Mouse (Mus musculus) liver, adult 2 months (tissue): ENCODE measurements around the gene Babam2. TPM values are rescaled to one million over a fixed set of nuclear protein-coding genes. Genes with fewer than 3 reads are reported as not detected.

Source experiments
- DNase-seq: peaks from one replicate; pipeline ENCODE4 v3.0.0-alpha.2; 2011; ENCODE audit warnings: low read depth, low spot score; ENCODE audit errors: extremely low read depth
- H3K27ac ChIP-seq: fragments of 200-500 bp; replicated peaks from 2 replicates; pipeline ENCODE4 v1.5.1; 2012; ENCODE audit warnings: low read depth, mild to moderate bottlenecking, control low read depth, inconsistent platforms, low read length; ENCODE audit not compliant: insufficient read depth
- H3K27me3 ChIP-seq: fragments of 200-500 bp; 2 replicates; pipeline ENCODE4 v1.6.1; 2012; ENCODE audit warnings: mild to moderate bottlenecking, moderate library complexity, low read length, inconsistent platforms; ENCODE audit not compliant: control insufficient read depth, insufficient read depth
- H3K36me3 ChIP-seq: fragments of 200-500 bp; 2 replicates; pipeline ENCODE4 v1.6.1; 2012; ENCODE audit warnings: low read length, inconsistent platforms; ENCODE audit not compliant: control insufficient read depth, insufficient read depth
- H3K4me1 ChIP-seq: fragments of 200-500 bp; 2 replicates; pipeline ENCODE4 v1.6.1; 2011; ENCODE audit warnings: low read length; ENCODE audit not compliant: control insufficient read depth, insufficient read depth
- H3K4me3 ChIP-seq: fragments of 200-500 bp; 2 replicates; pipeline ENCODE4 v1.5.1; 2011; ENCODE audit warnings: low read depth, mild to moderate bottlenecking, control low read depth, low read length, moderate library complexity; ENCODE audit not compliant: insufficient read depth
- H3K79me2 ChIP-seq: fragments of 200-500 bp; 2 replicates; pipeline ENCODE4 v1.6.1; 2012; ENCODE audit warnings: inconsistent platforms, mild to moderate bottlenecking, low read length, moderate library complexity; ENCODE audit not compliant: control insufficient read depth, insufficient read depth
- H3K9ac ChIP-seq: fragments of 200-500 bp; 2 replicates; pipeline ENCODE4 v1.6.1; 2012; ENCODE audit warnings: low read depth, mild to moderate bottlenecking, control low read depth, inconsistent platforms, low read length
- CTCF ChIP-seq: fragments of 200-500 bp; IDR thresholded peaks from 2 replicates; pipeline ENCODE4 v1.5.1; 2011; ENCODE audit warnings: low read depth, low read length, control low read depth
- POLR2A ChIP-seq: fragments of 200-500 bp; IDR thresholded peaks from 2 replicates; pipeline ENCODE4 v1.6.1; 2011; ENCODE audit warnings: low read length, control low read depth; ENCODE audit not compliant: insufficient read depth; ENCODE audit errors: extremely low read depth
- WGBS: fragments of 180-500 bp; shearing (Covaris S2); methylation state at CpG from one replicate; pipeline ENCODE4 v1.1.7; 2018; 5-methylcytosine and 5-hydroxymethylcytosine counted together
- polyA plus RNA-seq: library from polyadenylated mRNA; depleted of rRNA; stranded (reverse); fragments of >200 nt; gene quantifications from 2 replicates; pipeline ENCODE4 v1.2.3, GENCODE M21; 2012
- total RNA-seq: library from RNA; depleted of rRNA; stranded (reverse); fragments of >200 nt; gene quantifications from 2 replicates; pipeline ENCODE4 v1.2.3, GENCODE M21; 2014

Gene Babam2
- total and polyA plus RNA-seq, 2 experiments, result 18.9 to 20.1 TPM

DNA sequence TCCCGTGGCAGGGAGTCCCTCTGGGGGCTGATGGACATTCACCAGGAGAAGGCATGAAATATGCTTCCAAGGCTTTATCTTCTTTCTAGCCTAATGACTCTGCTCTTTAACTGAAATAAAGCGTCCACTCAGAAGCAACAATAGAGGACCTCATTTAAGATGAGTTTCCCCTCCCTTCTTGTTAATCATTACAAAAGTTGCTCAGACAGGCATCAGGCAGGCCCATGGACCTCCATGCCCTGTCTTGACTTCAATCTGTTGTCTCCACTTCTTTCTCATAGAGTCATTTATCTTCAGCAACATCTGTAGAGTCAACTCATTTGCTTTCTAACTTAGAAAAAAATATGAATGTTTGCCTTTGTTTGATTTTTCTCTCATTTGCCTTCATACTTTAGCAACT is 166.6 kb downstream of the Babam2 start:
- TF ChIP-seq CTCF (no peak), POLR2A (no peak)
- Histone ChIP-seq H3K27me3 (no peaks in the 10 kb centered on the region), H3K4me3 (no peak overlapping the region), H3K9ac (no peak overlapping the region), H3K27ac (no peak overlapping the region), H3K36me3 (no peaks in the 10 kb centered on the region), H3K4me1 (no peaks in the 10 kb centered on the region; the same call in 1 of the 2 replicates), H3K79me2 (no peaks in the 10 kb centered on the region)
- no peak for DNase-seq
- WGBS, result 70% methylated on average over 2 of the region's 2 CpGs

DNA sequence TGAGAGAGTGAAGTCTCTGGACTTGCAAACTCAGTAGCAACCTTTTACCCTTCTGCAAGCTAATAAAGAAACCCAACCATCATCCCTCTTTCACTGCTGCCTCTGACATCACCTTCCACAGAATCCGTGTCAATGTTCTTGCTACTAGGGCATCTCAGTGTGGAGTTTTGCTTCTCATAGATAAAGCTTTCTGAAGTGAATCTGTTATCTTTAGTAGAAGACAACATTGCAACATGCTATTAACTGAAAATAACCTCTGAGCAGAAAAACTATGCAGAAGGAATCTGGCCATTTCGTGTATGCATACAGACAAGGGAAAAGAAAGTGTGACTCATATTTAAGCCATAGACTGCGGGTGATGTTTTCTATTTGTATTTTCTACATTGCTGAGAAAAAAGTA is 168.6 kb downstream of the Babam2 start:
- WGBS, result 79% methylated on average over 3 of the region's 3 CpGs
- TF ChIP-seq CTCF, result no peak
- no peak for TF ChIP-seq POLR2A
- H3K36me3 ChIP-seq, result no peaks in the 10 kb centered on the region
- H3K27me3 ChIP-seq, result no peaks in the 10 kb centered on the region
- no peak overlapping the region for H3K9ac ChIP-seq
- no peak overlapping the region for H3K4me3 ChIP-seq
- no peaks in the 10 kb centered on the region for H3K79me2 ChIP-seq
- H3K27ac ChIP-seq, result no peak overlapping the region
- no peak for DNase-seq
- no peaks in the 10 kb centered on the region; the same call in 1 of the 2 replicates for H3K4me1 ChIP-seq

DNA sequence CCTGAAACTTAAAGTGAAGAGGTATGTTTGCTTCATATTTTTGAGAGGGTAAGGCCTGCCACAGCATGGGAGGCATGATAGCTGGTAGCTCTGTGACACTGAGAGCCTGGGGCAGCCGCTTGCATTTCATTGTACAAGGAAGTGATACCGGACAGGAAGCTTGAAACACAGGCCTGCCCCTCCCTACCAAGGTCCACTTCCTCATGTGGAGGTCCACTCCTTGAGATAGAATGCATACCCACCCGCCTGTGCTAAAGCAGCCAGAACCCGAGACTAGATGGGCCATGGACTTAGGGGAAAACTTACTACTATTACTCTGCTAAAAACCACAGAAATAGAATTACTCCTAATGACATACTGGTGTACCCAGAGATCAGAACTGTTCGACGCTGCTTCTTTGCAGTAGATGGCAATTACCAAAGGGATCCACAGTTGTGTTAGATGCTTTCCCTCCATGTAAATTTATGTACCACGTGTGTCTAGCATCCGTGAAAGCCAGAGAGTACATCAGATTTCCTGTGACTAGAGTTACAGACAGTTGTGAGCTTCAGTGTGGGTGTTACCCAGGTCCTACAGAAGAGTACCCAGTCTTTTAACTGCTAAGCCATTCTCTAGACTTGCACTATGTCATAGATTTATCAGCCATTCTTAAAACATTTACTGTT is 173.5 kb downstream of the Babam2 start:
- WGBS, result 78% methylated on average over 8 of the region's 8 CpGs
- TF ChIP-seq POLR2A, result no peak
- TF ChIP-seq CTCF, result no peak
- H3K36me3 ChIP-seq, result no peaks in the 10 kb centered on the region
- no peaks in the 10 kb centered on the region for H3K4me1 ChIP-seq
- DNase-seq, result peak; percentile 24
- H3K27me3 ChIP-seq, result no peaks in the 10 kb centered on the region
- H3K79me2 ChIP-seq, result no peaks in the 10 kb centered on the region
- no peak overlapping the region for H3K4me3 ChIP-seq
- H3K27ac ChIP-seq, result no peak overlapping the region
- H3K9ac ChIP-seq, result no peak overlapping the region

DNA sequence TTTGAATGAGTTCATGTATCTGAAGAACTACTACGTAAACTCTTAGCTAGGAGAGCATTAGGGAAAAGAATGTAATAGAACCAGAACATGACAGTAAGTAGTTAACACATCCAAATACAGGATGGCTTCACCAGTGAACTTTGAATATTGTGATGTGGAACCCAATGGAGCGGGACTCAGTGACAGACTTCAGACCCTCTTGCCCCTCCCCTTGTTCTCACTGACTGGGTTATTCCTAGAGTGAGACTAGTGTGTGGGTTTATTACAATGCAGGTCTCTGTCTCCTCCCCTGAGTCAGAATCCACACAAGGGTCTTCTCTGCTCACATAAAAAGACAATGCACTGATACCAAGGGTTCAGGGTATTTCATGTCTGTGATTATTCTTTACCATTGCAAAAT is 175.8 kb downstream of the Babam2 start:
- Histone ChIP-seq H3K79me2 (no peaks in the 10 kb centered on the region), H3K27me3 (no peaks in the 10 kb centered on the region), H3K9ac (no peak overlapping the region), H3K4me1 (peaks cover 3% of the 10 kb centered on the region; the same call in 1 of the 2 replicates), H3K27ac (no peak overlapping the region), H3K4me3 (no peak overlapping the region), H3K36me3 (no peaks in the 10 kb centered on the region)
- DNase-seq, result no peak
- TF ChIP-seq CTCF (no peak), POLR2A (no peak)
- WGBS, result 95% methylated on average over 2 of the region's 2 CpGs

DNA sequence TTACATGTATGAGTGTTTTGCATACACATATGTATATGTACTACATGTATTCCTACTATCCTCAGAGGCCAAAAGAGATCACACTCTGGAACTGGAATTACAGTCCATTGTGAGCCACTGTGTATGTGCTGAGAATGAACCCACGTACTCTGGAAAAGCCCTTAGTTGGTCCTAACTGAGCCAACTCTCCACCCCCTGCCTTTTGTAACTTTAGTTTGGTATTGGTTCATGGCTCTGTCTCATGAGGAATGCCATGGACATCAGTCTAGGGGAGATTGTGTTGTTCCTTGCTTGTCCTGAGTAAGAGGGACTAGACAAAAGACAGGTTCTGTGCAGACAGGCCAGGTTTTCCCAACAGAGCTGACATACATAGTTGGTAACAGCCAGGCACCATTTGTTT is 177.1 kb downstream of the Babam2 start:
- TF ChIP-seq CTCF (no peak), POLR2A (no peak)
- no peak overlapping the region for H3K9ac ChIP-seq
- H3K4me3 ChIP-seq, result no peak overlapping the region
- no peaks in the 10 kb centered on the region for H3K79me2 ChIP-seq
- no peaks in the 10 kb centered on the region for H3K27me3 ChIP-seq
- H3K27ac ChIP-seq, result no peak overlapping the region
- H3K4me1 ChIP-seq, result peaks cover 3% of the 10 kb centered on the region; the same call in 1 of the 2 replicates
- H3K36me3 ChIP-seq, result no peaks in the 10 kb centered on the region
- WGBS, result 49% methylated on average over 1 of the region's 1 CpGs
- DNase-seq, result no peak

GRCm38 (mm10) chr5:31875443-31875842 is 178.0 kb downstream of the Babam2 start:
- TF ChIP-seq CTCF, result no peak
- TF ChIP-seq POLR2A, result no peak
- H3K4me1 ChIP-seq, result peaks cover 3% of the 10 kb centered on the region; the same call in 1 of the 2 replicates
- 96% methylated on average over 3 of the region's 3 CpGs for WGBS
- no peaks in the 10 kb centered on the region for H3K27me3 ChIP-seq
- DNase-seq, result no peak
- no peak overlapping the region for H3K4me3 ChIP-seq
- H3K36me3 ChIP-seq, result no peaks in the 10 kb centered on the region
- H3K9ac ChIP-seq, result no peak overlapping the region
- no peaks in the 10 kb centered on the region for H3K79me2 ChIP-seq
- no peak overlapping the region for H3K27ac ChIP-seq
